Mouse (Mus musculus) bone marrow, adult 2 months (tissue): ENCODE data around the gene Grm7.

Experiments used
- CTCF ChIP-seq: fragments of 200-500 bp; IDR thresholded peaks from 2 replicates; pipeline ENCODE4 v1.5.1; 2011; ENCODE audit warnings: low read length, control low read depth; ENCODE audit not compliant: control insufficient read depth, insufficient read depth
- POLR2A ChIP-seq: fragments of 200-500 bp; IDR thresholded peaks from 2 replicates; pipeline ENCODE4 v1.6.1; 2011; ENCODE audit warnings: low read depth, mild to moderate bottlenecking, control low read depth, low read length, borderline replicate concordance; ENCODE audit not compliant: control insufficient read depth

- TF ChIP-seq POLR2A: no peak
- TF ChIP-seq CTCF: no peak
Observed at GRCm38 (mm10) chr6:111522122-111522521, 876.7 kb downstream of the Grm7 start.
